Mouse (Mus musculus) spleen, embryonic (tissue): ENCODE data around the gene Phox2b.

Source experiments
- CTCF ChIA-PET: fragments of 350-600 bp; sonication (Branson Sonifier 250); formaldehyde crosslinking; loops from one replicate; lab custom pipeline; 2022; lab: Charles Lee

Phox2b gene

DNA sequence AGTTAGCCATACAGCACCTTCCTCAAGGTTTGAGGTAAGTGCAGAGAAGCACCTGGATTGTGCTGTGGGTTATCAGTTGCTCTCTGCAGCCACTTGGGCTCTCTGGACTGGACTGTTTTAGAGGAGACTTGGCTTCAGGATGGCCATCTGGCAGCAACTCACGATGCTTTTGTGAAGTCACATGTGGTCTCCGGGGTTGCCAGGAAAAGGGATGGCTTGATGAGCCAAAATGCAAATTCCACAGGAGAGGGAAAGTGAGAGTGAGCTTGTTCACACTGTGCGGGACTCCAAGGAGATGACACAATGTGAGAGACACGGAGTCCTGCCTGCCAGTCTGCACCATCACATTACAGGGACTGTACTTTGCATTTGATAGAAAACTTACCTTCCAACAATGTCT is 7.3 kb downstream of the Phox2b start:
- CTCF ChIA-PET: no interaction called here

DNA sequence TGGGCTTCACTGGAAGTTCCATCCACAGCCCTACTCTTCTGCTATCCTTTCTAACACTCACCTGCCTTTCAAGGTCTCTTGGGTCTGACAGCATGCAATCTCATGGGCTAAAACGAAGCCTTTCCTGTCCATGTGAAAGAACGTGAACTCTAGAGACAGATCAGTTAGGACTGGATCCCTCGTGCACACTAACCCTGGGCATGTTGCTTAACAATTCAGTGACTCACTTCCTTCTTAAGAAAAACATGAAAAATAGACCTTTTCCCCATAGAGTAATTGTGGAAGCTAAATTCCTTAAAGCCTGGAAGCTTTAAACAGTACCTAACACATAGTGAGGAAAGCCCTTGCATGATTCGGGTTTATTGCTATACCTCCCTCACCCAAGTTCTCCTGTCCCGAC is 8.2 kb downstream of the Phox2b start:
- CTCF ChIA-PET: no interaction called here

DNA sequence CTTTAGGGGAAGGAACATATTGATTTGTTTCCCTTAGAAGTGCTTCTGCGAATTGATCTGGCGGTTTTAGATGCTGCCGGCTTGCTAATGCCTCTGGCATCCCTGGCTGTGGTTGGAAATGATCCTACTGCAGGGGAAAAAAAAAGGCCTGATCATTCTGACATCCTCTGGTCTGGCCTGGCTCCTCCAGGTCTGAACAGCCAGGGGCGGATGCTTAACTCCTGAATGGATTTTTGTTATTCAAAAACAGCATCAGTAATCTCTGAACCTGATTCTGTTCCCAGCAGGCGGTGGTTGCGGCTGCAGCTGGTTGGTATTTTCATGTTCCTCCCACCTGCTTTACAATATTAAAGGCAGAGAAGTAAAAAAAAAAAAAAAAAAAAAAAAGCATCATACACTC is 16.0 kb downstream of the Phox2b start:
- CTCF ChIA-PET: no interaction called here

DNA sequence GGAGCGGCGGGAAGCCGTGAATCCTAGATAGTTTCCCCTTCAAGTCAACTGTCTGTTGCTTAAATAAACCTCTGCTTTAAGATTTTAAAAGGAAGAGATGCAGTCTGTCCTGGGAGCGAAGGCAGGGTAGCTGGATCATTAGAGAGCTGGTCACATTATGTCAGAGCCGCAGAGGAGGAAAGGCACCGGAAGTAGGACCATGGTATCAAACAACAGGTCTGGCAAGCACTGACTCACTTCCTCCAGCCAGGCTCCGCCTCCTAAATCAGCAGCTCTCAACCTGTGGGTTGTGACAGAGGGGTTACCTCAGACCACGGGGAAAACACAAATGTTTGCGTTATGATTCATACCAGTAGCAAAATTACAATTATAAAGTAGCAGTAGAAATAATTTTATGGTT is 35.5 kb downstream of the Phox2b start:
- CTCF ChIA-PET: no interaction called here

DNA sequence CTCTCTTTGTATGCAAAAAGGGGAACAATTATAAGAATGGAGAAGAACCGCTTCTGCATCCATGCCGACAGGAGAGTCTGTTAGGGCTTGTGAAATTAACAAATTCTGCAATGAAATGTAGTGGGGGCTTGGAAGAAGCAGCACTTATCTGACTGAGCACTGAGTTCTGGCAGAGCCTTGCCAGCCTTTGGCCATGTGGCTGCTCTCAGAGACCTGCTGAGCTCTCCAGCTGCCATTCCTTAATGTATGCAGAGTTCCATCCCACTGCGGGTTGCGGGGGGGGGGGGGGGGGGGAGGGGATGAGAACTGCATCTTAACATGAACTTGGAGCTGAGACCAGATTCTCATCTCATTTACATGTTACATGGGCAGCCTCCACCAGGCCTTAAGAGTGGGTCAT is 38.6 kb downstream of the Phox2b start:
- CTCF ChIA-PET: no interaction called here

DNA sequence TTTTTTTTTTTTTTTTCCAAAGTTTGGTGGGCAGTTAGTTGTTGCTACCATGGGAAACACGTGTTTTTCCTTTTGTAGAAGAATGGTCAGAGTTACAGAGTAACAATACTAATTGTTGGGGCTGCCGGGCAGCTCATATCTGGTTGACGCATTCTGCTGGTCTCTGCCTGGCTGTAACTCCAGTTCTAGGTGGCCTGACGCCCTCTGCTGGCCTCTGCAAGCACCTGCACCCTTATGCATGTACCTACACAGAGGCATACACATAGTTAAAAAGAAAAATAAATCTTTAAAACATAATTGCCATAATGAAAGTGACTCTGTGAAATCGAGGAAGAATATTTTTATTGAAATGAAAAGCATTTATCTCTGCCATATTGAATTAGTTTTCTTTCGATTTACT is 41.3 kb downstream of the Phox2b start:
- CTCF ChIA-PET: no interaction called here

DNA sequence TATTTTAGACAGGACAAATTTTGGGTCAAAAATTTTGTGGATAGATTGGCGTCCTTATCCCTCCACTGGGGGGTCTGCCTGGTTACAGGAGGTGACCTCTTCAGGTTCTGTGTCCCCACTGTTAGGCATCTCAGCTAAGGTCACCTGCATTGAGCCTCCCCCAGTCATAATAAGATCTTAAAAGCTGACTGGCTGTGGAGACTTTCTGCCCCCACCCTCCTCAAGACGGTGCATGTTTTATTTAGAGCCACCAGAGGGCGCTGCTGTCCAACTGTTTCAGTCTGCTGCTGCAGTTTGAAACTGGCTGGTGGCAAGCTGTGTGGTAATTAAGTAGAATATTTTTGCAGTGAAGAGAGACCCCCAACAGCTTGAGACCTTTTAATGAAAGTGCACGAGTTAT is 51.1 kb downstream of the Phox2b start:
- CTCF ChIA-PET: no interaction called here
